Mouse (Mus musculus): ENCODE measurements around the gene Hk2.

DNA sequence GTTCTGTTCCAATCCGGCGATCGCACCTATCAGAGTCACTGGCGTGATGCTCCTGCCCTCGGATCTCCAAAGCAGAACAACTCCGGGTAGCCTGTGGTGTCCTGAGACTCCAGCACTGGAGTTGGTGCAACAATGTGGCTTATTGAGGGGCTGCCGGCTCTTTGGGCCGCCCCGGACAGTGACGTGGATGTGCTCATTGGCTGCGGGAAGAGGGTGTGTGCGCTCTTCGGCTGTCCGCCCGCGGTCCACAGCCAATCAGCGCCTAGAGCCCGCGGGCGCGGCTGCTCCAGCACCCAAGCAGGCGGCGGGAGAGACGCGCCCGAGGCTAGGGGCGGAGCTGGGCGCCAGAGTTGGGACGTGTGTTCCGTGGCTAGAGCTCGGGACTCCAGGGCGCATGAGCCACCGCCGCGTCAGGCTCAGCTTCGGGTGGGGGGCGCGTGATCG is at the start of gene Hk2:
- TF ChIP-seq EP300 (IDR thresholded peaks at IDR 0.05; ENCODE audit: low read depth), result no peak; the same call in 1 of the 2 replicates
- no peak; the same call in 1 of the 2 replicates for TF ChIP-seq CTCF (IDR thresholded peaks at IDR 0.05; ENCODE audit: low read depth)
